Mouse (Mus musculus): Measurements from ENCODE around the gene Tlx1. TPM values are rescaled to one million over a fixed set of nuclear protein-coding genes. Genes with fewer than 3 reads are reported as not detected.

Tlx1 gene
- polyA plus RNA-seq, 1 experiment from 2014 or later = 0.15 TPM

Other genes with a start within 250 kb of the Tlx1 start
- 52.1 and 54.0 TPM in 2 replicates for gene Slf2, start 219.5 kb upstream of the Tlx1 start, polyA plus RNA-seq (2016; fragmentation: Nextera tagmentation; extraction: Ambion mirVana)
- 3.4 and 5.4 TPM in 2 replicates for gene Sema4g, start 161.6 kb upstream of the Tlx1 start, polyA plus RNA-seq (2016; fragmentation: Nextera tagmentation; extraction: Ambion mirVana)
- gene Twnk, start 145.0 kb upstream of the Tlx1 start, polyA plus RNA-seq (2016; fragmentation: Nextera tagmentation; extraction: Ambion mirVana) = 39.2 and 45.4 TPM in 2 replicates
- 69.8 and 75.3 TPM in 2 replicates for gene Mrpl43, start 144.2 kb upstream of the Tlx1 start, polyA plus RNA-seq (2016; fragmentation: Nextera tagmentation; extraction: Ambion mirVana)
- gene Lzts2, start 136.3 kb upstream of the Tlx1 start, polyA plus RNA-seq (2016; fragmentation: Nextera tagmentation; extraction: Ambion mirVana) = 87.5 and 90.8 TPM in 2 replicates
- 0.20 and 0.28 TPM in 2 replicates for gene Pdzd7, start 105.0 kb upstream of the Tlx1 start, polyA plus RNA-seq (2016; fragmentation: Nextera tagmentation; extraction: Ambion mirVana)
- 4.6 and 8.4 TPM in 2 replicates for gene Sfxn3, start 103.2 kb upstream of the Tlx1 start, polyA plus RNA-seq (2016; fragmentation: Nextera tagmentation; extraction: Ambion mirVana)
- 1.0 and 1.5 TPM in 2 replicates for gene Kazald1, start 75.4 kb upstream of the Tlx1 start, polyA plus RNA-seq (2016; fragmentation: Nextera tagmentation; extraction: Ambion mirVana)
- gene Lbx1, start 85.1 kb downstream of the Tlx1 start, polyA plus RNA-seq (2016; fragmentation: Nextera tagmentation; extraction: Ambion mirVana) = 3.9 and 6.3 TPM in 2 replicates
- 45.0 and 53.4 TPM in 2 replicates for gene Btrc, start 213.1 kb downstream of the Tlx1 start, polyA plus RNA-seq (2016; fragmentation: Nextera tagmentation; extraction: Ambion mirVana)

Data from limb, embryonic 10.5 days (tissue).